Mouse (Mus musculus) bone marrow macrophage, adult 2 months (primary cell): ENCODE results near the gene Rgs16. TPM values are rescaled to one million over a fixed set of nuclear protein-coding genes. Genes with fewer than 3 reads are reported as not detected.

Source experiments
- H3K27ac ChIP-seq: 2 replicates; pipeline ENCODE4 v1.5.1; 2012; ENCODE audit warnings: low read depth, low read length; ENCODE audit not compliant: insufficient read depth
- H3K4me1 ChIP-seq: 2 replicates; pipeline ENCODE4 v1.6.1; 2012; ENCODE audit warnings: low read length; ENCODE audit not compliant: control insufficient read depth, insufficient read depth
- H3K4me3 ChIP-seq: 2 replicates; pipeline ENCODE4 v1.5.1; 2012; ENCODE audit warnings: mild to moderate bottlenecking, low read length, moderate library complexity; ENCODE audit not compliant: insufficient read depth
- CTCF ChIP-seq: IDR thresholded peaks from 2 replicates; pipeline ENCODE4 v1.5.1; 2012; ENCODE audit warnings: low read depth, mild to moderate bottlenecking, low read length, moderate library complexity
- POLR2A ChIP-seq: IDR thresholded peaks from 2 replicates; pipeline ENCODE4 v1.6.1; 2012; ENCODE audit warnings: mild to moderate bottlenecking, low read depth, low read length, borderline replicate concordance
- polyA plus RNA-seq: library from polyadenylated mRNA; stranded (reverse); fragments of >200 nt; gene quantifications from 2 replicates; pipeline ENCODE4 v1.2.4, GENCODE M21; 2012; ENCODE audit not compliant: missing spikeins, insufficient read depth, insufficient read length

Gene Rgs16
- polyA plus RNA-seq, 1 experiment: 0.23 TPM

- no peak overlapping the region for H3K27ac ChIP-seq
- no peak overlapping the region for H3K4me3 ChIP-seq
- TF ChIP-seq CTCF (no peak), POLR2A (no peak)
- H3K4me1 ChIP-seq: no peaks in the 10 kb centered on the region
These were observed 22.2 kb upstream of the Rgs16 start for GRCm38 (mm10) chr1:153717990-153718389.

DNA sequence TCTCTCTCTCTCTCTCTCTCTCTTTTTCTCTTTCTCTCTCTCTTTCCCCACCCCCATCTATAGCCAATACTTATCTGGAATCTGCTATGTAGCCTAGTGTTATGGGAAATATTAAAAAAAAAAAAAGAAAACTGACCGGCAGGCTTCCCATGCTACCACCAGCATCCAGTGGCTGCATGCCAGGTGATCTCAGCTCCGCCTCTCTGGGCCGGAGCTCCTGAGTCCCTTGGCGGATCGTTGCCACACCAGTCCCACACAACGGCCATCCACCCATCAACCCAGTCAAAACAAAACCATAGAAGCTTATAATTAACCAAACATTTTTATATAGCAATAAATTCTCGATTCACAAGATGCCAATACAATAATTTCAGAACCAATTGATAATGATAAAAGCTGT is 19.2 kb upstream of the Rgs16 start:
- no peaks in the 10 kb centered on the region for H3K4me1 ChIP-seq
- TF ChIP-seq POLR2A (no peak), CTCF (no peak)
- H3K27ac ChIP-seq: no peak overlapping the region
- no peak overlapping the region for H3K4me3 ChIP-seq

DNA sequence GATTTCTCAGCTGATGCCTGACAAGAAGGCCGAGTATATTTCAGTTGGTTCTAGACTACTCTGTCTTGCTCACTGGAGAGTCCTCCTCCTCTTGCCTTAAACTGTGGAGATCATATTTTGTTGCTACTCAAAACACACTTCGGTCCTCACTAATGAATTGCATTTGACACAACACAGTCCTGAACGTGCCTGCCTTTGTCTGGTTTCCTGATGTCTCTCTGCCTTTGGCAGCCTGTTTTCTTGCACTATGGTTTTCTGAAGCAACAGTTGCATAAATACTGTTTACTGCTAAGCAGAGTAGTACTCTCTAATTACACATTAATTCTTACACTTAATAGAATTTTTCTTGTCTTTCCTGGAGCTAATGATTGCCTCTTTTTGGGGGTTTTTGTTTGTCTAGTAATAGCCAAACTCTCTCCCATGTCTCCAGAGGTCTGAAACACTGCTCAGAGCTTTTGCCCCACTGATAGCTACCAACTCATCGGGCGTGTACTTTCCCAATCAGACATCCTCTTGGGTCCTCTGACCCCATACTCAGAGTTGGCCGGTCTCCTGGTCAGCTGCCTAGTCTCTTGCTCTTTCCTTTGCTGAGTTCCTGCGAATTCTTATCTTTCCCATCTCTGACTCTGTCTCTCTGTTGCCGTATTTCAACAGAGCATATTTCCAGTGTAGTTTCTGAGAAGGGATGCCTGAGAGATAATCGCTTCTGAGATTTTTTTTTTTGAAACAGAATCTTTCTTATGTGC is 18.4 kb upstream of the Rgs16 start:
- no peak for TF ChIP-seq CTCF
- TF ChIP-seq POLR2A: no peak

DNA sequence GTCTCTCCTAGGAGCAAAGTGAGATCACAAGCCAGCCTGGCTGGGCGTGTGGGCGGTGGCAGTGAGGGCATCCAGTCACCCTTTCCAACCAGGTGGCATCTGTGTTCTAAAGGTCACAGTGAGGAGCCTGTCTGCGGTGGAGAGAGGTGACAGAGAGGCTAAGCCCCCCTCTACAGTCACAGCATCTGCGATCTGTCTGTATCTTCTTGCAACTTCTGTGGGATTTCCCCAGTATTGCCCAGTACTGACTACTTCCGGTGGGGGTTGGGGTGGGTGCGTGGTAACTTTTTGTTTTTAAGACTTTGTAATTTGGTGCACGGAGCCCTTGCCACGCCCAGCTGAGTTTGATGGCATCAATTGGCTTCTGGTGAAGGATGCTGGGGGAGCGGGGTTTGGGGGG is 16.7 kb upstream of the Rgs16 start:
- no peak overlapping the region for H3K27ac ChIP-seq
- no peak overlapping the region for H3K4me3 ChIP-seq
- no peaks in the 10 kb centered on the region for H3K4me1 ChIP-seq
- TF ChIP-seq POLR2A: no peak
- no peak for TF ChIP-seq CTCF

More for the DNA sequence above, 18.4 kb upstream of the Rgs16 start:
- no peaks in the 10 kb centered on the region for H3K4me1 ChIP-seq
- no peak overlapping the region for H3K4me3 ChIP-seq
- no peak overlapping the region for H3K27ac ChIP-seq

- Histone ChIP-seq H3K4me1 (no peaks in the 10 kb centered on the region), H3K27ac (no peak overlapping the region), H3K4me3 (no peak overlapping the region)
- TF ChIP-seq CTCF (no peak), POLR2A (no peak)
These were observed 13.5 kb upstream of the Rgs16 start for GRCm38 (mm10) chr1:153726636-153727035.

DNA sequence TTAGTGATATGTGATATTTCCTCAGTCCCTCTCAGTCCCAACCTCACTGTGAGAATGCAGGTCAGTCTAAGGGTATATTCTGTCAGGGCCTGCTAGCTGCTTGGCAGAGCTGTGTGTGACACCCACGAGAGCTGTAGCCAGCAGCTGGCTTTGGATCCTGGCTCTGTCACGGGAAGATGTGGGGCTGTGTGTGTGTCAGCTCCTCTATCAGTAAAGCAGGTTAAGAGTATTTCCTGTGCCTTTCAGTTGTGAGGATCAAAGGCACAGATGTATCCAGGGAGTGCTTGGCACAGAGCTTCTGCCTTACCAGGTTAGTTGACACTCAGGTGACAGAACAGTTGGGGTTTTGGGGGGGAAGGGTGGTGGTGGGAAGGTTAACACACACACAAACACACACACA is 10.3 kb upstream of the Rgs16 start:
- Histone ChIP-seq H3K27ac (no peak overlapping the region), H3K4me1 (no peaks in the 10 kb centered on the region), H3K4me3 (no peak overlapping the region)
- TF ChIP-seq POLR2A: no peak
- TF ChIP-seq CTCF: no peak

DNA sequence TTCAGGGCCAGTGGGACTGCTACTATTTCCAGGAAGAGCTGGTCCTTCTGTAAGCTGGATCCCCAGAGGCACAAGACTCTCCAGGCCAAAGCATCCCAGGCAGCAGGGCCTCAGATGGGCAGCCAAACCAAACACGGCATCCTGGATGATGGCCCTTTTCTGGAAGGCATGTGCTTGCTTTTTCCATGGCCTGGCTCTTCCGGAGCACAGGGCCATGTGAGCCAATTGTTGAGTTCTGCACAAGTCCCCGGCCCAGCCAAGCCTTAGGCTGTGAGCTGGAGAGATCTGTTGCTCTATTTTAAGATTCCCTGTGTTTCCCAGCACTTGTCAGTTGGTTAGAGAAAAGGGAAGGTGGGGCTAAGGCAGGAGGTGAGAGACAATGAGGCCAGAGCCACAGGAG is 9.5 kb upstream of the Rgs16 start:
- Histone ChIP-seq H3K4me3 (no peak overlapping the region), H3K27ac (no peak overlapping the region)
- TF ChIP-seq CTCF (no peak), POLR2A (no peak)

DNA sequence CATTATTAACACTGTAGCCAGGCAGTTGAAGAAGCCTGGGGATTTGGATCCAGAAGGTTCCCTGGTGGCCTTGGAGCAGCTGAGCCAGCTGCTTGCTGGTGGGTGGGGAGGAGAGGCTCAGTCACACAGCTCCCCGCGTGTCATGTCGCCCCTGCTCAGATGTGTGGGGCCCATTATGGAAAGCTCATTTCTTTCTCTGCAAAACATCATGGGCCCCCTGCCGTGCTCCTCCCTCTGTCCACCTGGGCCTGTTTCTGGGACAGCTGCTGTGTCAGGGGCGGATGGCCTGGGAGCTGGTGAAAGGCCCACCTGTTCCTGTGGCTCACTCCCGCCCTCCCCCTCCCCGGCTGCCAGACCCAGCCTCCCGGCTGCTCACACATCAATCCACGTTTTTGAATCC is 7.0 kb upstream of the Rgs16 start:
- no peaks in the 10 kb centered on the region for H3K4me1 ChIP-seq

More for the DNA sequence above, 9.5 kb upstream of the Rgs16 start:
- H3K4me1 ChIP-seq: no peaks in the 10 kb centered on the region

GRCm38 (mm10) chr1:153734866-153735265 is 5.3 kb upstream of the Rgs16 start:
- TF ChIP-seq CTCF (no peak), POLR2A (no peak)

More for the DNA sequence above, 7.0 kb upstream of the Rgs16 start:
- Histone ChIP-seq H3K4me3 (no peak overlapping the region), H3K27ac (no peak overlapping the region)
- TF ChIP-seq POLR2A: no peak
- no peak for TF ChIP-seq CTCF

GRCm38 (mm10) chr1:153736096-153736495 is 4.1 kb upstream of the Rgs16 start:
- no peak for TF ChIP-seq CTCF
- no peaks in the 10 kb centered on the region for H3K4me1 ChIP-seq
- H3K27ac ChIP-seq: no peak overlapping the region
- no peak overlapping the region for H3K4me3 ChIP-seq

More at GRCm38 (mm10) chr1:153734866-153735265, 5.3 kb upstream of the Rgs16 start:
- H3K27ac ChIP-seq: no peak overlapping the region
- no peak overlapping the region for H3K4me3 ChIP-seq
- no peaks in the 10 kb centered on the region for H3K4me1 ChIP-seq
